Mouse (Mus musculus): ENCODE data around the gene 4931406C07Rik. TPM values are rescaled to one million over a fixed set of nuclear protein-coding genes. Genes with fewer than 3 reads are reported as not detected.

Gene 4931406C07Rik
- polyA plus RNA-seq, 1 experiment from 2014 or later: 9.5 TPM

DNA sequence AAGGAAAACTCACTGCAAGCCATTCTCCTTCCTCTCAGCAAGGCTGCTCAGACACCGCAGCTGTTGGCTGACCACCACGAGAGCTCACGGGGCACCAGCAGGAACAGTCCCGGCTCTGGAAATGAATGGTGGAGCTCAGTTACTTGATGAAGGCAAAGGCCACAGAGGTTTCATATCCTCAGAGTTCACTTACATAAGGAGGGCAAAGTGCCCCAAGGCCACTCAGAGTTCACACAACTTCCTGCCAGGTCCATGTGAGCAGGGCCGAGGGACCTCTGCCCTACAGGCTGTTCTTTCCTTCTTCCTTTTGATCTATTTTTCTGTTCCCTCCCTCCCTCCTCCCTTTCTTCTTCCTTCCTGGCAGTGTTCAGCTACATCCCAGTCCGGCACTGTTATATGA lies 4.8 kb downstream of the 4931406C07Rik start:
- no peak; the same call in 1 of the 2 replicates for ATAC-seq (ENCODE audit: low read depth)
- H3K27ac ChIP-seq (replicated peaks; ENCODE audit: low read depth, low read length): peak overlapping the region; percentile 59; the same call in 1 of the 2 replicates

DNA sequence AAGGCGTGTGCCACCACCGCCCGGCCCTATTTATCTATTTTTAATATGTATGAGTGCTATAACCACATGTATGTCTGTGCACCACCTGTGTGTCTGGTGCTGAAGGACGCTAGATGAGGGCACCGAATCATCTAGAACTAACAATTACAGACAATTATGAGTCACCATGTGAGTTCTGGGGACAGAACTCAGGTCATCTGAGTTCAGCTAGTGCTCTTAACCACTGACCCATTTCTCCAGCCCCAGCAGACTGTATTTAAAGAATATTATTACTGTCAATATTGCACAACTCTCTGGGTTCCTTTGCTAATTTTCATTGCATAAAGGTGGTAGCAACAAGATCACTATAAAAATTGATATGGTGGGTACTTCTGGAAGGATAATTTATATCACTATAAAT lies 6.2 kb downstream of the 4931406C07Rik start:
- no peaks in the 10 kb centered on the region for H3K27me3 ChIP-seq (replicated peaks; ENCODE audit: control insufficient read depth, insufficient read depth, low read length)
- H3K27ac ChIP-seq (replicated peaks; ENCODE audit: low read depth, low read length): no peak overlapping the region
- no peak overlapping the region for H3K9ac ChIP-seq (ENCODE audit: low read depth, low read length)
- DNase-seq (ENCODE audit: low spot score) (no peak), ATAC-seq (ENCODE audit: low read depth) (no peak)
- H3K4me2 ChIP-seq (ENCODE audit: low read depth, low read length): no peak overlapping the region
- no peaks in the 10 kb centered on the region for H3K4me1 ChIP-seq (ENCODE audit: control insufficient read depth, insufficient read depth, low read length)
- H3K36me3 ChIP-seq (ENCODE audit: control insufficient read depth, insufficient read depth, low read length): peaks cover 7% of the 10 kb centered on the region
- H3K9me3 ChIP-seq (ENCODE audit: control insufficient read depth, low read length): no peaks in the 10 kb centered on the region
- 76% methylated on average over 5 of the region's 5 CpGs for WGBS
- no peak overlapping the region for H3K4me3 ChIP-seq (ENCODE audit: low read depth, low read length)

More for the DNA sequence above, 4.8 kb downstream of the 4931406C07Rik start:
- no peaks in the 10 kb centered on the region for H3K9me3 ChIP-seq (ENCODE audit: control insufficient read depth, low read length)
- H3K4me1 ChIP-seq (ENCODE audit: control insufficient read depth, insufficient read depth, low read length): peaks cover 2% of the 10 kb centered on the region; the same call in 1 of the 2 replicates
- no peaks in the 10 kb centered on the region for H3K27me3 ChIP-seq (replicated peaks; ENCODE audit: control insufficient read depth, insufficient read depth, low read length)
- peaks cover under 1% of the 10 kb centered on the region; the same call in 1 of the 2 replicates for H3K36me3 ChIP-seq (ENCODE audit: control insufficient read depth, insufficient read depth, low read length)
- no peak overlapping the region for H3K9ac ChIP-seq (ENCODE audit: low read depth, low read length)
- 22% methylated on average over 6 of the region's 6 CpGs for WGBS
- H3K4me2 ChIP-seq (ENCODE audit: low read depth, low read length): no peak overlapping the region
- H3K4me3 ChIP-seq (ENCODE audit: low read depth, low read length): no peak overlapping the region
- DNase-seq (ENCODE audit: low spot score): peak; percentile 55

DNA sequence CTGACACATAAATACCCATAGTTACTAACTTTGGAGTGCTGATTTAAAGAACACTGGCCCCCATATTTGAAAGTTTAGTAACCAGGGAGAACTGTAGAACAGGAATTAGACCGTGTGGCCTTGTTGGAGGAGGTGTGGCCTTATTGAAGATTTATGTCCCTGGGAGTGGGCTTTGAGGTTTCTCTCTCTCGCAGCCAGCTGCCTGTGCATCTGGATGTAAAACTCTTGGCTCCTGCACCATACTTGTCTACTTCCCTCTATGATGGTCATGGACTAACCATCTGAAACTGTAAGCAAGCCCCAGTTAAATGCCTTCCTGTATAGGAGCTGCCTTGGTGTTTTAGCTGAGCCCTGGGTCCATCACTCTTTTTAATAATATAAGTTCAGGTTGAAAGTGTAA lies 7.8 kb downstream of the 4931406C07Rik start:
- Histone ChIP-seq H3K27ac (replicated peaks; ENCODE audit: low read depth, low read length) (no peak overlapping the region), H3K4me2 (ENCODE audit: low read depth, low read length) (no peak overlapping the region), H3K9ac (ENCODE audit: low read depth, low read length) (no peak overlapping the region), H3K4me1 (ENCODE audit: control insufficient read depth, insufficient read depth, low read length) (no peaks in the 10 kb centered on the region), H3K27me3 (replicated peaks; ENCODE audit: control insufficient read depth, insufficient read depth, low read length) (no peaks in the 10 kb centered on the region), H3K9me3 (ENCODE audit: control insufficient read depth, low read length) (no peaks in the 10 kb centered on the region), H3K36me3 (ENCODE audit: control insufficient read depth, insufficient read depth, low read length) (peaks cover 12% of the 10 kb centered on the region), H3K4me3 (ENCODE audit: low read depth, low read length) (no peak overlapping the region)
- DNase-seq (ENCODE audit: low spot score) (no peak), ATAC-seq (ENCODE audit: low read depth) (no peak)
- WGBS: 68% methylated on average over 2 of the region's 2 CpGs

DNA sequence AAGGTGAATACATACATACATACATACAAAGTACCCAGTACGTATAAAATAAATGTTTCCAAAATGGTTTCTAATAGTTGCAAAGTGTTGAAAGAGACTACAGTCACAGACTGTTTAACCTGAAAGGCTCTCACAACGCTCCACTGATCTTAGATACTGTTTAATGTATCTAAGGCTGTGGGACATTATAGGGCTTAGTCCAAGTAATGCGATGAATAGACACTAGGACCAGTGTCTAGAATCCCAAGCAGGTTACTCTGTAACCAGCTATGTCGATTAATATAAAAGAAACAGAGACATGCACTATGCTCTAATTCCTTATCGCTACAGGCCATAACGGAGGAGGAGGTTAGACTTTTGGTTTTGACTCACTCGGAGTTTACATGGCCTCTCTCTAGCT lies 9.1 kb downstream of the 4931406C07Rik start:
- Histone ChIP-seq H3K27ac (replicated peaks; ENCODE audit: low read depth, low read length) (no peak overlapping the region), H3K9ac (ENCODE audit: low read depth, low read length) (no peak overlapping the region), H3K27me3 (replicated peaks; ENCODE audit: control insufficient read depth, insufficient read depth, low read length) (no peaks in the 10 kb centered on the region), H3K9me3 (ENCODE audit: control insufficient read depth, low read length) (no peaks in the 10 kb centered on the region), H3K36me3 (ENCODE audit: control insufficient read depth, insufficient read depth, low read length) (peaks cover 23% of the 10 kb centered on the region), H3K4me2 (ENCODE audit: low read depth, low read length) (no peak overlapping the region), H3K4me3 (ENCODE audit: low read depth, low read length) (no peak overlapping the region), H3K4me1 (ENCODE audit: control insufficient read depth, insufficient read depth, low read length) (no peaks in the 10 kb centered on the region)
- DNase-seq (ENCODE audit: low spot score) (no peak), ATAC-seq (ENCODE audit: low read depth) (no peak)
- WGBS: 89% methylated on average over 7 of the region's 7 CpGs

DNA sequence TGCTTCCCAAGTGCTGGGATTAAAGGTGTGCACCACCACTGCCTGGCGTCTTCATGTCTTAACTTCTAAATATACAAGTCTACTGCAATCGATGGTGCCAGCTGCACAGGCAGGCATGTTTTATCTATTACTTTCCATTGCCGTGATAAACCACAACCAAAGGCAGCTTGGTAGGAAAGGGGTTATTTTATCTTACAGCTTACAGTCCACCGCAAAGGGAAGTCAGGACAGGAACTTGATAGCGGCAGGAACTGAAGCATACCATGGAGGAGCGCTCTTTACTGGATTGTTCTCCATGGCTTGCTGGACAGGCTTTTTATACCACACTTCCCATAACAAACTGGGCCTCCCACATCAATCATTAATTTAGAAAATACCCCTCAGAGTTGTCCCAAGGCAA lies 17.0 kb downstream of the 4931406C07Rik start:
- DNase-seq (ENCODE audit: low spot score): no peak

DNA sequence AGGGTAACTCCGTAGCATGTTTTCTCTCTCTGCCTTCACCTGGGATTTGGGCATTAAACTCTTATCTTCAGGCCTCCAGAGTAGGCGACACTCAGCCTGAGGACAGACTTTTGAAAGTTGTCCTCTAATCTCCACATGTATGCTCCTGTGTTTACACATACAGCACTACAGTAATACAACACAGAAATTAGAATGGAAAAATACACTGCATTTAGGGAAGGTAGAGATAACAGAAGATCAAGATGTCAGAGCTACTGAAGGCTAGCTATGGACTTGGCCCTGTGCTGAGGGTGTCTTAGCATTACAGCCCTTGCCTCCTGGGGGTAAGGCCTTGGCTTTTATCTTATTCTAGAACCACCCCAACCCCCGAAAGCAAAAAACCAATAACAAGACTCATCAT lies 17.8 kb downstream of the 4931406C07Rik start:
- H3K9ac ChIP-seq (ENCODE audit: low read depth, low read length): no peak overlapping the region
- no peak overlapping the region for H3K4me2 ChIP-seq (ENCODE audit: low read depth, low read length)
- 91% methylated on average over 3 of the region's 3 CpGs for WGBS
- H3K9me3 ChIP-seq (ENCODE audit: control insufficient read depth, low read length): no peaks in the 10 kb centered on the region
- DNase-seq (ENCODE audit: low spot score) (no peak), ATAC-seq (ENCODE audit: low read depth) (no peak)
- no peak overlapping the region for H3K4me3 ChIP-seq (ENCODE audit: low read depth, low read length)
- no peaks in the 10 kb centered on the region for H3K27me3 ChIP-seq (replicated peaks; ENCODE audit: control insufficient read depth, insufficient read depth, low read length)
- H3K36me3 ChIP-seq (ENCODE audit: control insufficient read depth, insufficient read depth, low read length): peaks cover 30% of the 10 kb centered on the region
- no peak overlapping the region for H3K27ac ChIP-seq (replicated peaks; ENCODE audit: low read depth, low read length)
- no peaks in the 10 kb centered on the region for H3K4me1 ChIP-seq (ENCODE audit: control insufficient read depth, insufficient read depth, low read length)

More for the DNA sequence above, 17.0 kb downstream of the 4931406C07Rik start:
- no peaks in the 10 kb centered on the region for H3K27me3 ChIP-seq (replicated peaks; ENCODE audit: control insufficient read depth, insufficient read depth, low read length)
- no peak overlapping the region for H3K27ac ChIP-seq (replicated peaks; ENCODE audit: low read depth, low read length)
- no peaks in the 10 kb centered on the region for H3K9me3 ChIP-seq (ENCODE audit: control insufficient read depth, low read length)
- H3K9ac ChIP-seq (ENCODE audit: low read depth, low read length): no peak overlapping the region
- no peak for ATAC-seq (ENCODE audit: low read depth)
- 87% methylated on average over 6 of the region's 6 CpGs for WGBS
- no peak overlapping the region for H3K4me3 ChIP-seq (ENCODE audit: low read depth, low read length)
- H3K4me1 ChIP-seq (ENCODE audit: control insufficient read depth, insufficient read depth, low read length): no peaks in the 10 kb centered on the region
- peaks cover 35% of the 10 kb centered on the region for H3K36me3 ChIP-seq (ENCODE audit: control insufficient read depth, insufficient read depth, low read length)
- H3K4me2 ChIP-seq (ENCODE audit: low read depth, low read length): no peak overlapping the region

DNA sequence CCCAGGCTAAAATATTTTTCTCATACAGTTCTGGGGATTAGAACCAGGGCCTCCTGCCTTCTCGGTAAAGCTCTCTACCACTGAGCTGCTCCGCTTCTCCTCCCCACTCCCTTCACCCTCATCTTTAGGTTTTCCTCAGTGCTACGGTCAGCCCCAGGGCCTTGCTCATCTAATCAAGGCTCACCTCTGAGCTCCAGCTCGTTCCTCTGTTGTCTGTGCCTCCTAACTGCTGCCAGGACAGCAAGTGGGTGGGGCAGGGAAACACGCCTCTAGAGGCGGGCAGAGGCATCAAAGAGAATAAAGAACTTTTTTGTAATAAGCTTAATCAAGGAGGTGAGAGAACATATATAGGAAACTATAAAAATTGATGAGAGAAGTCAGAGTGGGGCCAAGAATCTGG lies 18.4 kb downstream of the 4931406C07Rik start:
- Histone ChIP-seq H3K27me3 (replicated peaks; ENCODE audit: control insufficient read depth, insufficient read depth, low read length) (no peaks in the 10 kb centered on the region), H3K4me3 (ENCODE audit: low read depth, low read length) (no peak overlapping the region), H3K27ac (replicated peaks; ENCODE audit: low read depth, low read length) (no peak overlapping the region), H3K4me2 (ENCODE audit: low read depth, low read length) (no peak overlapping the region), H3K9ac (ENCODE audit: low read depth, low read length) (no peak overlapping the region), H3K4me1 (ENCODE audit: control insufficient read depth, insufficient read depth, low read length) (no peaks in the 10 kb centered on the region), H3K9me3 (ENCODE audit: control insufficient read depth, low read length) (no peaks in the 10 kb centered on the region), H3K36me3 (ENCODE audit: control insufficient read depth, insufficient read depth, low read length) (peaks cover 24% of the 10 kb centered on the region)
- DNase-seq (ENCODE audit: low spot score) (no peak), ATAC-seq (ENCODE audit: low read depth) (no peak)
- 52% methylated on average over 6 of the region's 6 CpGs for WGBS

DNA sequence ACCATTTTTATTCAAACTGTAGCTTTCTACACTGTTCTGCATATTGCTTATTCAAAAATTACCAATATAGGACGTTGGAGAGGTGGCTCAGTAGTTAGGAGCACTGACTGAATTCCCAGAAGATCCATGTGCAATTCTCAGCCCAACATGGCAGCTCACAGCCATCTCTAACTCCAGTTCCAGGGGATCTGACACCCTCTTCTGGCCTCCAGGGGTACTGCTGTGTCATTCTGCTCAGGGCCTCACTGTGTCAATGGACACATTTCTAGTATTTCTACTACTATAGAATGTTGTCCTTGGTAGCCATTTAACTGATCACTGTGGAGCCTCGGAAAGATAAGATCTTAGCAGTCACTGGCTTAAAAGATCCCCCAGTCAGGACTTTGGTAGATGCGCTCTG lies 20.8 kb downstream of the 4931406C07Rik start:
- Histone ChIP-seq H3K27ac (replicated peaks; ENCODE audit: low read depth, low read length) (no peak overlapping the region), H3K4me2 (ENCODE audit: low read depth, low read length) (no peak overlapping the region), H3K9ac (ENCODE audit: low read depth, low read length) (no peak overlapping the region), H3K4me3 (ENCODE audit: low read depth, low read length) (no peak overlapping the region), H3K4me1 (ENCODE audit: control insufficient read depth, insufficient read depth, low read length) (peaks cover 5% of the 10 kb centered on the region; the same call in 1 of the 2 replicates), H3K9me3 (ENCODE audit: control insufficient read depth, low read length) (no peaks in the 10 kb centered on the region), H3K36me3 (ENCODE audit: control insufficient read depth, insufficient read depth, low read length) (peaks cover 16% of the 10 kb centered on the region; the same call in 1 of the 2 replicates), H3K27me3 (replicated peaks; ENCODE audit: control insufficient read depth, insufficient read depth, low read length) (no peaks in the 10 kb centered on the region)
- no peak for ATAC-seq (ENCODE audit: low read depth)
- 70% methylated on average over 3 of the region's 3 CpGs for WGBS
- no peak for DNase-seq (ENCODE audit: low spot score)

DNA sequence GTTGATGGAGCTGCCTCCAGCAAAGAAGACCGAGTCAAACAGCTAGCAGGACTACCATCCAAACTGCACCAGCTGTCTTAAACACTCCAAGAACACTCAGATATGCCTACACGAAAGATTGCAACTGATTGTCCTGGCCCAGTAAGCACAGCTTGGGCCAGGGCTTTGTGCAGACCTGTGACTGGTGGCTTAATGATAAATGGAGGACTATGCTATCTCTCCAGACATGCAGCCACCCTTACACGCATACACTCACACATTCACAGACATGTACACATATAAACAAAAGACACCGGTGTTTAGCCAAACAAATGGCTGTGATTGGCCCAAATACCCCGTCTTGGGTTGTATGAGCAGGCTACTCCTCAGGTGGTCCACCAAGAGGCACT lies 25.8 kb downstream of the 4931406C07Rik start:
- H3K4me2 ChIP-seq (ENCODE audit: low read depth, low read length): peak overlapping the region; percentile 55
- H3K9me3 ChIP-seq (ENCODE audit: control insufficient read depth, low read length): no peaks in the 10 kb centered on the region
- peaks cover 14% of the 10 kb centered on the region for H3K4me1 ChIP-seq (ENCODE audit: control insufficient read depth, insufficient read depth, low read length)
- peak overlapping the region; percentile 96 for H3K4me3 ChIP-seq (ENCODE audit: low read depth, low read length)
- DNase-seq (ENCODE audit: low spot score) (no peak), ATAC-seq (ENCODE audit: low read depth) (no peak)
- WGBS: 46% methylated on average over 5 of the region's 5 CpGs
- H3K36me3 ChIP-seq (ENCODE audit: control insufficient read depth, insufficient read depth, low read length): peaks cover 21% of the 10 kb centered on the region
- peak overlapping the region; percentile 61; the same call in 1 of the 2 replicates for H3K27ac ChIP-seq (replicated peaks; ENCODE audit: low read depth, low read length)
- H3K27me3 ChIP-seq (replicated peaks; ENCODE audit: control insufficient read depth, insufficient read depth, low read length): no peaks in the 10 kb centered on the region
- H3K9ac ChIP-seq (ENCODE audit: low read depth, low read length): peak overlapping the region; percentile 95

Measured in embryonic facial prominence, embryonic 14.5 days (tissue).